Mouse (Mus musculus): ENCODE measurements at regions not wholly inside any gene's neighbourhood (a gene's known extent, or its start where the extent isn't known, plus 50 kb on each side); places are given as distances from the start of the nearest gene placed in this dataset.

GRCm38 (mm10) chr8:86282922-86283321 is 297.6 kb downstream of the Abcc12 start:
- DNase-seq (ENCODE audit: low spot score): no peak
- no peak overlapping the region for H3K27ac ChIP-seq (ENCODE audit: low read depth, low read length)
- no peak overlapping the region for H3K4me3 ChIP-seq (ENCODE audit: low read depth, low read length)
- no peaks in the 10 kb centered on the region for H3K36me3 ChIP-seq (ENCODE audit: control insufficient read depth, insufficient read depth, low read length)
- 64% methylated on average over 7 of the region's 7 CpGs for WGBS
- no peaks in the 10 kb centered on the region for H3K4me1 ChIP-seq (replicated peaks; ENCODE audit: control insufficient read depth, insufficient read depth, low read length)
- H3K9me3 ChIP-seq (ENCODE audit: control insufficient read depth, low read length): no peaks in the 10 kb centered on the region
- no peaks in the 10 kb centered on the region for H3K27me3 ChIP-seq (ENCODE audit: control insufficient read depth, insufficient read depth, low read length)
- H3K4me2 ChIP-seq (ENCODE audit: low read depth, low read length, severe bottlenecking): no peak overlapping the region
- ATAC-seq (replicated peaks; ENCODE audit: low FRiP score): no peak
- no peak overlapping the region for H3K9ac ChIP-seq (ENCODE audit: low read length)

DNA sequence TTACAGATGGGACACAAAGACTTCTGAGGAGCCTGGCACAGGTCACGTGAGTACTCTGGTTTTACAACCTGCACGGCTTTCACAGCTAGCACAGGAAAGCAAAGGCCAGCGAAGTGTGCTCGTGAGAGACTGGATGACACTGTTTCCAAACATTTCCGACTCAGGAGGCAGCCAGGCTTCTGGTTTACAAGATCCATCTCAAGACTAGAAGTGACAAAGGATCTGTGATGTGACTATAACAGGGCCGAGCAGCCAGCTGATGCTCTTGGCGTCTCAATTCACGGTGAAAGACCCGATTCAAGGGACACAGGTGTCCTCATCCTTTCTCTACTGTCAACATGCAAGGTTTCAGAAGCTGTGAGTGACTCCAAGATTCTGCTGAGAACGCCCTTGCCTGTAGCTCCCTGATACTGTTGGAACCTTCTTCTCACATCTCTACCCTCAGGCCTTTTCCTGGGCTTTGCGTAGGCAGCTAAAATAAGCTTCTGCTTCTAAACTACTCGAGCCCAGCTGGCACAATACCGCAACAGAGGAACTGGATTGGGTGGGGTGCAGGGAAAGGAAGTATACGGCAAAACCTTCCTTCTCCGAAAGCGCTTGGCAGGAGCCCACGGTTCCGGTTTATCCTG is 300.3 kb downstream of the Abcc12 start:
- Histone ChIP-seq H3K27me3 (ENCODE audit: control insufficient read depth, insufficient read depth, low read length) (no peaks in the 10 kb centered on the region), H3K4me2 (ENCODE audit: low read depth, low read length, severe bottlenecking) (no peak overlapping the region), H3K4me1 (replicated peaks; ENCODE audit: control insufficient read depth, insufficient read depth, low read length) (no peaks in the 10 kb centered on the region), H3K4me3 (ENCODE audit: low read depth, low read length) (no peak overlapping the region), H3K9me3 (ENCODE audit: control insufficient read depth, low read length) (no peaks in the 10 kb centered on the region), H3K9ac (ENCODE audit: low read length) (no peak overlapping the region), H3K36me3 (ENCODE audit: control insufficient read depth, insufficient read depth, low read length) (no peaks in the 10 kb centered on the region), H3K27ac (ENCODE audit: low read depth, low read length) (no peak overlapping the region)
- DNase-seq (ENCODE audit: low spot score) (no peak), ATAC-seq (replicated peaks; ENCODE audit: low FRiP score) (no peak)
- 91% methylated on average over 18 of the region's 18 CpGs for WGBS

DNA sequence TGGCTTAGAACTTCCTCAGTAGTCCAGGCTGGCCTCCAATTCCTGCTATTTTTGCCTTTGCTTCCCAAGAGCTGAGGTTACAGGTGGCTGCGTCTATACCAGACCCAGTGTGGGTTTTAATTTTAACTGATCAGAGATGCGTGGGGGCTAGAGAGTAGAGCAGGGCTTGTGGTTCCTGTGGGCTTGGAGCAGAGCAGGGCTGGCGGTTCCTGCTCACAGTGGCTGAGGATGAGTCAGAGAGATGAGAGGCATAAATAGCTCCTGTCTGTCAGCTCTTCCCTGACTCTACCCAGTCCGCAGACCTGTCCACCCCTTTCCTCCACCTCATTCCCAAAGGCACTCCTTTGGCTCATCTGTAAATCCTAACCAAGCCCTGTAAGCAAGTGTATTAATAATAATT is 304.8 kb downstream of the Abcc12 start:
- Histone ChIP-seq H3K4me2 (ENCODE audit: low read depth, low read length, severe bottlenecking) (no peak overlapping the region), H3K9me3 (ENCODE audit: control insufficient read depth, low read length) (no peaks in the 10 kb centered on the region), H3K9ac (ENCODE audit: low read length) (no peak overlapping the region), H3K27ac (ENCODE audit: low read depth, low read length) (no peak overlapping the region), H3K4me1 (replicated peaks; ENCODE audit: control insufficient read depth, insufficient read depth, low read length) (peaks cover 3% of the 10 kb centered on the region; the same call in 1 of the 2 replicates), H3K36me3 (ENCODE audit: control insufficient read depth, insufficient read depth, low read length) (no peaks in the 10 kb centered on the region), H3K27me3 (ENCODE audit: control insufficient read depth, insufficient read depth, low read length) (no peaks in the 10 kb centered on the region), H3K4me3 (ENCODE audit: low read depth, low read length) (no peak overlapping the region)
- DNase-seq (ENCODE audit: low spot score): no peak
- no peak for ATAC-seq (replicated peaks; ENCODE audit: low FRiP score)
- WGBS: 95% methylated on average over 4 of the region's 4 CpGs

DNA sequence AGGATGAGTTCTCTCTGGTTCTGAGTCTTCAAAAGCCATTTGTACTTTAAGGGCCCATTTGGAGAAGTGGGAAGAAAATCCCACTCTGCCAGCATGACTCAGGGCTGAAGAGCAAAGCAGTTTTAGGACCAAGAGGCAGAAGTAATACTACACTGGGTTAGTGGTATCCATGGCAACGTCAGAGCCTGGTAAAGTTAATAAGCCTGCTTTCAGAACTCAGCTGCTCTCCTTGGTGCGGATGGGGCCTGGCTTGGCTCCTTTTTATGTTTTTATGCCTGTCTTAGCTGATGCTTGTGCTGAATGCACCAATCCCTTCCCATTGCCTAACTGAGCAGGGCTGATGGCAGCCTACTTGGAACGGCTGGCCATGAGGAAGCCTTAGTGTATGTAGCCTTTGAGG is 306.7 kb downstream of the Abcc12 start:
- ATAC-seq (replicated peaks; ENCODE audit: low FRiP score): 0 out of 2 replicates have a peak, but pooled peaks have one; percentile 24
- DNase-seq (ENCODE audit: low spot score): no peak
- H3K9ac ChIP-seq (ENCODE audit: low read length): no peak overlapping the region
- no peaks in the 10 kb centered on the region for H3K9me3 ChIP-seq (ENCODE audit: control insufficient read depth, low read length)
- H3K4me2 ChIP-seq (ENCODE audit: low read depth, low read length, severe bottlenecking): no peak overlapping the region
- whole genome bisulfite sequencing: 47% methylated on average over 3 of the region's 3 CpGs
- peaks cover 3% of the 10 kb centered on the region; the same call in 1 of the 2 replicates for H3K4me1 ChIP-seq (replicated peaks; ENCODE audit: control insufficient read depth, insufficient read depth, low read length)
- H3K4me3 ChIP-seq (ENCODE audit: low read depth, low read length): no peak overlapping the region
- no peaks in the 10 kb centered on the region for H3K27me3 ChIP-seq (ENCODE audit: control insufficient read depth, insufficient read depth, low read length)
- H3K36me3 ChIP-seq (ENCODE audit: control insufficient read depth, insufficient read depth, low read length): no peaks in the 10 kb centered on the region
- no peak overlapping the region for H3K27ac ChIP-seq (ENCODE audit: low read depth, low read length)

DNA sequence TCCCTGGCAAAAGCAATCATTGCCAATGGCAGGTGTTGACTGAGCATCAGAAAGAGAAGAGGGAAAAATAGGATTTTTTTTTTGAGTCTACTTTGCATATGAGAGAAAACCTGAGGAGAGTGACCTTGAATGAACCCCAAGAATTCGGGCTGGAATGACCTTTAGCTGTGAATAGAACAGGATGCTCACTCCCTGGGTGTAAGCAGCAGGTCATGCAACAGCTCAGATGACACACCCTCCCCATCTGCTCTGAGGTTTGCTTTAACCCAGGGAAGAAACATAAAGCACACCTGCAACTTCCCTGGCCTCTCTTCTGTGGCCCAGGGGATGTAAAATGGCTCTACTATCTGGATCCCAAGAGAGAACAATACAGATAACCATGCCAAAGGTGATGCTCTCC is 307.9 kb downstream of the Abcc12 start:
- H3K9me3 ChIP-seq (ENCODE audit: control insufficient read depth, low read length): no peaks in the 10 kb centered on the region
- H3K36me3 ChIP-seq (ENCODE audit: control insufficient read depth, insufficient read depth, low read length): no peaks in the 10 kb centered on the region
- no peaks in the 10 kb centered on the region for H3K27me3 ChIP-seq (ENCODE audit: control insufficient read depth, insufficient read depth, low read length)
- DNase-seq (ENCODE audit: low spot score) (no peak), ATAC-seq (replicated peaks; ENCODE audit: low FRiP score) (no peak)
- 35% methylated on average over 1 of the region's 1 CpGs for WGBS
- no peak overlapping the region for H3K9ac ChIP-seq (ENCODE audit: low read length)
- H3K4me1 ChIP-seq (replicated peaks; ENCODE audit: control insufficient read depth, insufficient read depth, low read length): peaks cover 3% of the 10 kb centered on the region; the same call in 1 of the 2 replicates
- no peak overlapping the region for H3K27ac ChIP-seq (ENCODE audit: low read depth, low read length)
- H3K4me3 ChIP-seq (ENCODE audit: low read depth, low read length): no peak overlapping the region
- no peak overlapping the region for H3K4me2 ChIP-seq (ENCODE audit: low read depth, low read length, severe bottlenecking)

DNA sequence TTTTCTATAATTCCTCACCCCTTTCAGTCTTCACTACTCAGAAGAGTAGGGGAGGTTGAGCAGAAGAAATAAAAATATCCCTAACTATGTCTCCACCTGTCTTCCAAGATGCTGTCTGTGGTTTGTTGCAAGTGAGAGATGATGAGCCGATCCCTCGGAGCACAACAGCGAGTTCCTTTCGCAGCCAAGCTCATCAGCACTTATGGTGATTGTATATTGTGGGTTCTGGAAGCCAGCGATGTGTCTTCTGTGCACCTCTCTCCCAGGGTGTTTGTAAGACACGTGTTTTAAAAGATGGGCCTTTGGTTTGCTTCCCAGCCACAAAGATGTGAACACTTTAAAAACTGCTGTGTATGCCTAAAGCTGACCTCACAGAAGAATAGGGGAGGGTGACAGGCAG is 309.0 kb downstream of the Abcc12 start:
- peaks cover 3% of the 10 kb centered on the region; the same call in 1 of the 2 replicates for H3K4me1 ChIP-seq (replicated peaks; ENCODE audit: control insufficient read depth, insufficient read depth, low read length)
- no peak for ATAC-seq (replicated peaks; ENCODE audit: low FRiP score)
- no peak overlapping the region for H3K27ac ChIP-seq (ENCODE audit: low read depth, low read length)
- H3K36me3 ChIP-seq (ENCODE audit: control insufficient read depth, insufficient read depth, low read length): no peaks in the 10 kb centered on the region
- no peaks in the 10 kb centered on the region for H3K9me3 ChIP-seq (ENCODE audit: control insufficient read depth, low read length)
- no peak for DNase-seq (ENCODE audit: low spot score)
- H3K4me2 ChIP-seq (ENCODE audit: low read depth, low read length, severe bottlenecking): no peak overlapping the region
- WGBS: 89% methylated on average over 6 of the region's 6 CpGs
- no peak overlapping the region for H3K4me3 ChIP-seq (ENCODE audit: low read depth, low read length)
- H3K27me3 ChIP-seq (ENCODE audit: control insufficient read depth, insufficient read depth, low read length): no peaks in the 10 kb centered on the region
- no peak overlapping the region for H3K9ac ChIP-seq (ENCODE audit: low read length)

GRCm38 (mm10) chr8:86258011-86258410 is 322.5 kb downstream of the Abcc12 start:
- H3K36me3 ChIP-seq (ENCODE audit: control insufficient read depth, insufficient read depth, low read length): no peaks in the 10 kb centered on the region
- 88% methylated on average over 5 of the region's 5 CpGs for WGBS
- no peaks in the 10 kb centered on the region for H3K27me3 ChIP-seq (ENCODE audit: control insufficient read depth, insufficient read depth, low read length)
- H3K27ac ChIP-seq (ENCODE audit: low read depth, low read length): no peak overlapping the region
- DNase-seq (ENCODE audit: low spot score) (no peak), ATAC-seq (replicated peaks; ENCODE audit: low FRiP score) (no peak)
- H3K9me3 ChIP-seq (ENCODE audit: control insufficient read depth, low read length): no peaks in the 10 kb centered on the region
- H3K4me1 ChIP-seq (replicated peaks; ENCODE audit: control insufficient read depth, insufficient read depth, low read length): no peaks in the 10 kb centered on the region
- H3K4me3 ChIP-seq (ENCODE audit: low read depth, low read length): no peak overlapping the region
- no peak overlapping the region for H3K9ac ChIP-seq (ENCODE audit: low read length)
- H3K4me2 ChIP-seq (ENCODE audit: low read depth, low read length, severe bottlenecking): no peak overlapping the region

- Histone ChIP-seq H3K27me3 (ENCODE audit: control insufficient read depth, insufficient read depth, low read length) (no peaks in the 10 kb centered on the region), H3K27ac (ENCODE audit: low read depth, low read length) (no peak overlapping the region), H3K4me2 (ENCODE audit: low read depth, low read length, severe bottlenecking) (no peak overlapping the region), H3K36me3 (ENCODE audit: control insufficient read depth, insufficient read depth, low read length) (no peaks in the 10 kb centered on the region), H3K4me3 (ENCODE audit: low read depth, low read length) (no peak overlapping the region), H3K9ac (ENCODE audit: low read length) (no peak overlapping the region), H3K9me3 (ENCODE audit: control insufficient read depth, low read length) (no peaks in the 10 kb centered on the region), H3K4me1 (replicated peaks; ENCODE audit: control insufficient read depth, insufficient read depth, low read length) (no peaks in the 10 kb centered on the region)
- ATAC-seq (replicated peaks; ENCODE audit: low FRiP score): no peak
- no peak for DNase-seq (ENCODE audit: low spot score)
Observed at GRCm38 (mm10) chr8:86255431-86255830, 325.1 kb downstream of the Abcc12 start.

- Histone ChIP-seq H3K4me2 (ENCODE audit: low read depth, low read length, severe bottlenecking) (no peak overlapping the region), H3K4me1 (replicated peaks; ENCODE audit: control insufficient read depth, insufficient read depth, low read length) (no peaks in the 10 kb centered on the region), H3K27ac (ENCODE audit: low read depth, low read length) (no peak overlapping the region), H3K9me3 (ENCODE audit: control insufficient read depth, low read length) (no peaks in the 10 kb centered on the region), H3K4me3 (ENCODE audit: low read depth, low read length) (no peak overlapping the region), H3K9ac (ENCODE audit: low read length) (no peak overlapping the region), H3K36me3 (ENCODE audit: control insufficient read depth, insufficient read depth, low read length) (no peaks in the 10 kb centered on the region), H3K27me3 (ENCODE audit: control insufficient read depth, insufficient read depth, low read length) (no peaks in the 10 kb centered on the region)
- DNase-seq (ENCODE audit: low spot score) (no peak), ATAC-seq (replicated peaks; ENCODE audit: low FRiP score) (no peak)
- WGBS: 86% methylated on average over 1 of the region's 1 CpGs
Observed at GRCm38 (mm10) chr8:86254680-86255079, 325.8 kb downstream of the Abcc12 start.

Data from forebrain, embryonic 11.5 days (tissue).